Mouse (Mus musculus) bone marrow, adult 2 months (tissue): Measurements from ENCODE around the gene Tubgcp6. TPM values are rescaled to one million over a fixed set of nuclear protein-coding genes. Genes with fewer than 3 reads are reported as not detected.
A peak's percentile ranks its signal among the peaks of the same experiment; 100 is the strongest.

Experiments
- H3K27ac ChIP-seq: fragments of 200-500 bp; 2 replicates; pipeline ENCODE4 v1.5.1; 2012; ENCODE audit warnings: low read depth, mild to moderate bottlenecking, control low read depth, inconsistent platforms, low read length; ENCODE audit not compliant: control insufficient read depth, poor library complexity, insufficient read depth
- H3K4me1 ChIP-seq: fragments of 200-500 bp; 2 replicates; pipeline ENCODE4 v1.6.1; 2011; ENCODE audit warnings: low read length; ENCODE audit not compliant: control insufficient read depth, insufficient read depth
- H3K4me3 ChIP-seq: fragments of 200-500 bp; replicated peaks from 2 replicates; pipeline ENCODE3; 2011; ENCODE audit warnings: mild to moderate bottlenecking, low read depth, low read length, control low read depth; ENCODE audit not compliant: control insufficient read depth
- CTCF ChIP-seq: fragments of 200-500 bp; IDR thresholded peaks from 2 replicates; pipeline ENCODE4 v1.5.1; 2011; ENCODE audit warnings: low read length, control low read depth; ENCODE audit not compliant: control insufficient read depth, insufficient read depth
- POLR2A ChIP-seq: fragments of 200-500 bp; IDR thresholded peaks from 2 replicates; pipeline ENCODE4 v1.6.1; 2011; ENCODE audit warnings: low read depth, mild to moderate bottlenecking, control low read depth, low read length, borderline replicate concordance; ENCODE audit not compliant: control insufficient read depth
- WGBS: fragments of 180-500 bp; shearing (Covaris S2); methylation state at CpG from one replicate; pipeline ENCODE4 v1.1.7; 2018; 5-methylcytosine and 5-hydroxymethylcytosine counted together
- polyA plus RNA-seq: library from polyadenylated mRNA; stranded (reverse); fragments of >200 nt; gene quantifications from 2 replicates; pipeline ENCODE4 v1.2.4, GENCODE M21; 2011; ENCODE audit warnings: low replicate concordance; ENCODE audit not compliant: missing spikeins, insufficient read depth, insufficient read length

Gene Tubgcp6
- polyA plus RNA-seq, 1 experiment, result 31.9 TPM

DNA sequence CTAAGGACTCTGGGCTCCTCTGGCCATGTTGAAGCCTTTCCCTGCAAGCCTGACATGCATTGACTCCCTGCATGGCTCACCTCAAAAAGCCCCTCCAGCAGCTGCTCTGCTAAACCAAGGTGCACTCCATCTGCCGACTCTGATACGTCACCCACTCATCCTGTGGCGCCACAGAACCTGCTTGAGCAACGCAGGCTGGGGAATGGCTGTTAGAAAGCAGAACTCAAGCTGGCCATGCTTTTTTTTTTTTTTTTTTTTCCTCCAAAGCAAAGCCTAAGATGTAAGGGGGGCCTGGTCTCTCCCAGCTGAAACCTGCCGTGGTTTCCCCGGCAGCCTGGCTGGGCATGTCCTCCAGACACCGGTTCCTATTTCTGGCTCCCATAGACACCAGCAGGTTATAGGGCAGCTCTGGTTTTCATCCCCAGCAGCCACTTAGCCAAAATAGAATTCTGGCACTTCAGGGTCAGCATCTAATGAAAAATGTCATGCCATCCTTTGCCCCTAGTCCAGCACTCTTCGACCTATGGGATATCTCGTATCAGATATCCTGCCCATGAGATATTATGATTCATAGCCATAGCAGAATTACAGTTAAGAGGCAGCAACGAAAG lies 48.8 kb downstream of the Tubgcp6 start:
- Histone ChIP-seq H3K27ac (0 out of 2 replicates have a peak overlapping the region, but pooled peaks have one; percentile 40), H3K4me1 (peaks cover 5% of the 10 kb centered on the region; the same call in 1 of the 2 replicates), H3K4me3 (no peak overlapping the region)
- 23% methylated on average over 10 of the region's 10 CpGs for WGBS
- TF ChIP-seq POLR2A (no peak), CTCF (no peak)

- Histone ChIP-seq H3K27ac (no peak overlapping the region), H3K4me3 (no peak overlapping the region), H3K4me1 (no peaks in the 10 kb centered on the region; the same call in 1 of the 2 replicates)
- 79% methylated on average over 24 of the region's 24 CpGs for whole genome bisulfite sequencing
- no peak for TF ChIP-seq CTCF
- TF ChIP-seq POLR2A, result no peak
Observed at GRCm38 (mm10) chr15:89070606-89071005, 52.3 kb downstream of the Tubgcp6 start.

GRCm38 (mm10) chr15:89069336-89069840 lies 53.5 kb downstream of the Tubgcp6 start:
- TF ChIP-seq CTCF (no peak), POLR2A (no peak)
- 68% methylated on average over 19 of the region's 19 CpGs for WGBS
- Histone ChIP-seq H3K27ac (no peak overlapping the region), H3K4me3 (no peak overlapping the region), H3K4me1 (no peaks in the 10 kb centered on the region; the same call in 1 of the 2 replicates)

DNA sequence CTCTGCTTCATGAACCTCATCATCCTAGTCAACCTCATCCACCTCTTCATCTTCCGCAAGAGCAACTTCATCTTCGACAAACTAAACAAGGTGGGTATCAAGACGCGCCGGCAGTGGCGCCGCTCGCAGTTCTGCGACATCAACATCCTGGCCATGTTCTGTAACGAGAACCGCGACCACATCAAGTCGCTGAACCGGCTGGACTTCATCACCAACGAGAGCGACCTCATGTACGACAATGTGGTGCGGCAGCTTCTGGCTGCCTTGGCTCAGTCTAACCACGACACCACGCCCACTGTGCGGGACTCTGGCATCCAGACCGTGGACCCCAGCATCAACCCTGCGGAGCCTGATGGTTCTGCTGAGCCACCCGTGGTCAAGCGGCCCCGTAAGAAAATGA lies 54.7 kb downstream of the Tubgcp6 start:
- Histone ChIP-seq H3K4me3 (no peak overlapping the region), H3K27ac (no peak overlapping the region), H3K4me1 (no peaks in the 10 kb centered on the region; the same call in 1 of the 2 replicates)
- 51% methylated on average over 26 of the region's 26 CpGs for WGBS
- TF ChIP-seq POLR2A (no peak), CTCF (no peak)

DNA sequence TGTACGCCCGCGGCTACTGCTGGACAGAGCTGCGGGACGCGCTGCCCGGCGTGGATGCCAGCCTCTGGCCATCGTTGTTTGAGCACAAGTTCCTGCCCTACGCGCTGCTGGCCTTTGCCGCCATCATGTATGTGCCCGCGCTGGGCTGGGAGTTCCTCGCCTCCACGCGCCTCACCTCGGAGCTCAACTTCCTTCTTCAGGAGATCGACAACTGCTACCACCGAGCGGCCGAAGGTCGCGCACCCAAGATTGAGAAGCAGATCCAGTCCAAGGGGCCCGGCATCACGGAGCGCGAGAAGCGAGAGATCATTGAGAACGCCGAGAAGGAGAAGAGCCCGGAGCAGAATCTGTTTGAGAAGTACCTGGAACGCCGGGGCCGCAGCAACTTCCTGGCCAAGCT lies 55.3 kb downstream of the Tubgcp6 start:
- whole genome bisulfite sequencing, result 24% methylated on average over 35 of the region's 35 CpGs
- no peak for TF ChIP-seq POLR2A
- TF ChIP-seq CTCF, result no peak
- no peak overlapping the region for H3K27ac ChIP-seq
- H3K4me3 ChIP-seq, result no peak overlapping the region
- H3K4me1 ChIP-seq, result no peaks in the 10 kb centered on the region; the same call in 1 of the 2 replicates

DNA sequence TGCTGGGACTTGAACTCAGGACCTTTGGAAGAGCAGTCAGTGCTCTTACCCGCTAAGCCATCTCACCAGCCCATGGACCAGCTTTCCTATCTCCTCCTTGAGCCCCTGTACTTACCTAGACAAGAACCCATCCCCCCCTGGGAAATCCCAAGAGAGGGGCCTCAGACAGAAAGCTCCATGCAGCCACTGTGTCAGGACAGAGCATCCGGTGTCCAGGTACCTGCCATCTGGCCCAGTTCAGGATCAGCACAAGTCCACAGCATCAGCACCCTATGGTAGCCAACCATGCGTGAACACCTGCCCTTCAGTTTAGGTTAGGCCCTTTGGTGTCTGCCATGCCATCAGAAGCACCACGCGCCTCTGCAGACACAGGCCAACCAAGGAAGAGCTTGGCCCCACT lies 58.0 kb downstream of the Tubgcp6 start:
- Histone ChIP-seq H3K27ac (no peak overlapping the region), H3K4me3 (no peak overlapping the region), H3K4me1 (no peaks in the 10 kb centered on the region; the same call in 1 of the 2 replicates)
- WGBS, result 89% methylated on average over 5 of the region's 5 CpGs
- no peak for TF ChIP-seq POLR2A
- no peak for TF ChIP-seq CTCF

- WGBS, result 78% methylated on average over 6 of the region's 6 CpGs
- Histone ChIP-seq H3K4me3 (no peak overlapping the region), H3K27ac (no peak overlapping the region), H3K4me1 (no peaks in the 10 kb centered on the region; the same call in 1 of the 2 replicates)
- TF ChIP-seq CTCF (no peak), POLR2A (no peak)
Observed at GRCm38 (mm10) chr15:89063536-89063935, 59.4 kb downstream of the Tubgcp6 start.

- no peaks in the 10 kb centered on the region; the same call in 1 of the 2 replicates for H3K4me1 ChIP-seq
- no peak overlapping the region for H3K4me3 ChIP-seq
- no peak overlapping the region for H3K27ac ChIP-seq
- 82% methylated on average over 7 of the region's 7 CpGs for WGBS
- TF ChIP-seq CTCF, result no peak
- TF ChIP-seq POLR2A, result no peak
Observed at GRCm38 (mm10) chr15:89063001-89063400, 59.9 kb downstream of the Tubgcp6 start.

GRCm38 (mm10) chr15:89062518-89062910 lies 60.4 kb downstream of the Tubgcp6 start:
- no peak for TF ChIP-seq CTCF
- no peak for TF ChIP-seq POLR2A
- Histone ChIP-seq H3K27ac (no peak overlapping the region), H3K4me1 (no peaks in the 10 kb centered on the region), H3K4me3 (no peak overlapping the region)
- 88% methylated on average over 5 of the region's 5 CpGs for WGBS
